Mouse (Mus musculus): ENCODE results near the gene Prdm12.

Prdm12 gene

DNA sequence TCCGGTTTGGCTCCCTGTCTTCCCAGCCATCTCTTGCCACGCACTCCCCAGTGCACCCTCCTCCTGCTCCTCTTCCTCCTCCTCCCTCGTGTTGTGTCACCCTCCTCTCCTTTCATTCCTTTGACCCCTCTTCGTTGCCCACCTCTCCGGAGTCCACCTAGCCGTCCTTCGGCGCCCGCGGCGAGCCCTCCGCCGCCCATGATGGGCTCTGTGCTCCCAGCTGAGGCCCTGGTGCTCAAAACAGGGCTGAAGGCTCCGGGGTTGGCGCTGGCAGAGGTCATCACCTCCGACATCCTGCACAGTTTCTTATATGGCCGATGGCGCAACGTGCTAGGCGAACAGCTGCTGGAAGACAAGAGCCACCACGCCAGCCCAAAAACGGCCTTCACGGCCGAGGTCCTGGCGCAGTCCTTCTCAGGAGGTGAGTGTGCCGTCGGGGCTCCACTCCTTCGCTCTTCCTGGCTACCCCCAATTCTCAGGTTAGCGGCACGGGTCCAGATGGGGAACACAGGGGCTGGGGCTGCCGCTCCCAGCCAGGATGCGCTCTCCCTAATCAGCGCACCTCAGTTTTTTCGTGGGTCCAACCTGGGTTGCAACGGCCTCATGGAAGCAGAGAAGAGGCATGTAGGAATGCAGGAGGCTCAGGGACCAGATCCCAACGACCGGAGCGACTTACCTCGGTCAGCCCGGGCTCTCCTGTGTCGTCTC, at the start of gene Prdm12:
Gene Prdm12, plus strand, starts transcription at position 137 of the 708 bp plus-strand sequence.
- peak; percentile 39 for DNase-seq (ENCODE audit: low read depth, low spot score)

DNA sequence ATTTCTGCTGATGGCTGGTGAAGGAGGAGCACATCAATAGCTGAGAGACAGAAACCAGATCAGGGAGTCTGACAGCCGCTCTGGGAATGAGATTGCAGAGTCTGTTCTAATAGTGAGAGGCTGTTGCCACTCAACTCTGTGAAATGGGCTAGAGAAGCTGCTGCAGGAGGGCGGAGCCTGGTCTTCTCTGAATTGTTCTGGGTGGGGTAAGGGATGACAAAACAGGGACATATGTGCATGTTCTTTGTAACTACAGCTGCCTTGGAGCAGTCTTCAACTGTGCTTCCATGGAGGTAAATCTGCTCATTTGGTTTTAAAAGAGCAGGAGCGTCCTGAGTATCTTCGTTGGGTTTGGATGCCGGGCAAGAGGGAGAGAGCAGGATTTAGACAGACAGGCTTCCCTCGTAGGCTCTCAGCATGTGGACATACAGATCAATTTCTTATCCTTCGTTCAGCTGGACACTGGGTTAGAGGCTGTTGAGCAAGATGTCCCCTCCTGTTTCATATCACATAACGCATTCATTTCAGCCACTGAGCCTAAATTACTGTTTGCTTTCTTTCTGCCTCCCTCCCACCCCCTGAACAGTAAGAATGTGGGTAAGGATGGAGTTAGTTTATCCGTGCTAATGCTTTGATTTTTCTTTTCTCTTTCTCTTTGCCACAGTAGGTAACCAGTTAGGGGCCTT, 47.9 kb upstream of the Prdm12 start:
- DNase-seq (ENCODE audit: low read depth, low spot score) = peak; percentile 33

DNA sequence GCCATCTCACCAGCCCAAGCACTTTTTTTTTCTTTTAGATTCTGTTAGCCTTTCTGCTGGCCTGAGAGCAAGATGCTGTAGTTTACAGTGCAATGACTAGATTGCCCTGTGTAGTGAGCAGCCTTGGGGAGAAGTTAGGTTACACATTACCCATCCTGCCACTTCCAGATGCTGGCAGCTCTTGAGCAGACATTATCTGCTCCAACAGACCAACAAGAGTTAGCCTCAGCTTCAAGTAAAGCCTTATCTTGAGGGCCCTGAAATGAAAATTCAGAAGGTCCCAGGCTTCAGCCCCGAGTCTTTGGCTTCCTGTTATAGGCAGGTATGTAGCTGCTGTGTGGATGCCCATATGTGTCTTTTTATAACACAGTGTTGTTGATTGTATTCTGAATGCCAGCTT, 32.3 kb upstream of the Prdm12 start:
- DNase-seq (ENCODE audit: low read depth, low spot score) = no peak

DNA sequence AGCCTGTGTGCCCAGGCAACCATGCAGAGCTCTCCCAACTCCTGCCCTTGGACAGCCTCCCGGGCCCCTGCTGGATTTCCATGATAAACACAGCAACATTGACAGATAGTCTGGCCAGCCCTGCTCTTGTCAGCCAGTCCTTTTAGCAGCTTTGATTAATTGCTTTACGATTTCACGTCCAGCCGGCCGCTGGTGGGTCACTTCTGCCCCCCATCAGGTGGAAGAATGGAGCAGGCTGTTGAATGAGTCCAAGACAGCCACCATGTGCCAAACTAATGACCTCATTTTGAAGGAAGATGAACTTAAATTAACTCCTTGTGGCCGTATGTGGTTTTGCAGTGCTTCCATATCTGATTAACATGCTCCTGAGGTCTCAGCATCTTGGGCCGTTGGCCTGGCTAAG, 30.0 kb upstream of the Prdm12 start:
- peak; percentile 33 for DNase-seq (ENCODE audit: low read depth, low spot score)

DNA sequence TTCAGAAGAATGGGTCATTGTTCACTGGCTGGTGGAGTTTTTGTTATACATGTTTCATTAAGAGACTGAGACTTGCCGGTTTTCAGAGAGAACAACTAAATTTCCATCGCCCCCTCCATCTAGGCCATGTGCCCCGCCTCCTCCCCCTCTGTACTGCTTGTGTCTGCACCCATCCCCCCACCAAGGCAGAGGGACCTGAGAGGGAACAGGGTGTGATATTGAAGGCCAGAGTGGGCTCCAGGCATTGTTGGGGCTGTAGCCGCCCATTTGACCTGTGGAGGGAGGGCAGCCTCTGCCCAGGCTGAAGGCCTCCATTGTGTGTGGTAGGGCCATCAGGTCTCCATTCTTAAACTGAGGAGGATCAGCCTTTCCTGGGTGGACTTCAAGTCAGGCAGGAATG, 28.9 kb upstream of the Prdm12 start:
- no peak for DNase-seq (ENCODE audit: low read depth, low spot score)

DNA sequence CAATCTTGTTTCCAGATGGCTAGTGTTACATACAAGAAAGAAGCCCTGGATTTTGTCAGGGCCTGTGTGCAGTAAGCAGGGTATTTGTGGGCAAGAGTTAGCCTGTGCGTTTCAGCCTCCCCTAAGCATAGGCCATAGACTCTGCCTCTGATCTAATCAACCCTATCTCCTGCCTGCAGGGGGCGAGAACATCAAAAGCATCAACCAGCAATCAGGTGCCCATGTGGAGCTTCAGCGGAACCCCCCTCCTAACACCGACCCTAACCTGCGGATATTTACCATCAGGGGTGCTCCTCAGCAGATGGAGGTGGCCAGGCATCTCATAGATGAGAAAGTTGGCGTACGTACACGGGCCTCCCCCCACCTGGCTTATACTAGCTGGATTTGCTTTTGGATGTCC, 28.4 kb upstream of the Prdm12 start:
- peak; percentile 56 for DNase-seq (ENCODE audit: low read depth, low spot score)

DNA sequence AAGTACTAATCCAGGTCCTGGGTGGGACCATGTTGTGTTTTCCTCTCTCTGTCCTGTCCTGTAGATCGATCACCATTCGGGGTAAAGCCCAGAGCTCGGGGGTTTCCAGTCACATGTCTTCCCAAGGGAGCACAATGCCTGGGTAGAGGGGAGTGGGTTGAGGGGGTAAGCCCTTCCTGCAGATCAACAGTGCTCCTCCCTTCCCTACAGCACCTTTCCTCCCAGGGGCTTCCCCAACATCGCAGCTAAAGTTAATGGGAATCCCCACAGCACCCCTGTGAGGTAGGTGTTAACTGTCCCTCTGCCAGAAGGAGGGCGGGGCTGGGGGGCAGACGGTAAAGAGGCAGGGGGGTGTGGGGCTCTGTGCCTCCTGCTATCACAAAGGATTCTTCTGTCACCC, 27.2 kb upstream of the Prdm12 start:
- no peak for DNase-seq (ENCODE audit: low read depth, low spot score)

DNA sequence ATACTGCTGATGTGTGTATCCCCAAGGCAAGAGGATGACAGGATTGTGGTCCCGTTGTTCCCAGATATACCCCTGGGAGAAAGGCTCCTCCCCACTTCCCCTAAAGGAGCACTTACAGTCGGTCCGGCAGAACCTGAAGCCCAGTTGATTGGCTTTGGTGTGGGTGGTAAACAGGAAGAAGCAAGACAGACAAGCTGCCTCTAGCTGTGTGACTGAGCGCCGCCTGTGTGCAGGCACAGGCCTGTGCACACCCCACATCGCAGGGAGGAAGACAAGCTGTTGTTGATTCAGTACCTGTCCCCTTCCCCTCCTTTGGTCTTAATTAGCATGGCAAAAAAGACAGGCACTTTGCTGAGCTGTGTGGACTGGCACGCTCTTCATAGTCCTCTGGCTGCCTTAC, 26.1 kb upstream of the Prdm12 start:
- no peak for DNase-seq (ENCODE audit: low read depth, low spot score)

DNA sequence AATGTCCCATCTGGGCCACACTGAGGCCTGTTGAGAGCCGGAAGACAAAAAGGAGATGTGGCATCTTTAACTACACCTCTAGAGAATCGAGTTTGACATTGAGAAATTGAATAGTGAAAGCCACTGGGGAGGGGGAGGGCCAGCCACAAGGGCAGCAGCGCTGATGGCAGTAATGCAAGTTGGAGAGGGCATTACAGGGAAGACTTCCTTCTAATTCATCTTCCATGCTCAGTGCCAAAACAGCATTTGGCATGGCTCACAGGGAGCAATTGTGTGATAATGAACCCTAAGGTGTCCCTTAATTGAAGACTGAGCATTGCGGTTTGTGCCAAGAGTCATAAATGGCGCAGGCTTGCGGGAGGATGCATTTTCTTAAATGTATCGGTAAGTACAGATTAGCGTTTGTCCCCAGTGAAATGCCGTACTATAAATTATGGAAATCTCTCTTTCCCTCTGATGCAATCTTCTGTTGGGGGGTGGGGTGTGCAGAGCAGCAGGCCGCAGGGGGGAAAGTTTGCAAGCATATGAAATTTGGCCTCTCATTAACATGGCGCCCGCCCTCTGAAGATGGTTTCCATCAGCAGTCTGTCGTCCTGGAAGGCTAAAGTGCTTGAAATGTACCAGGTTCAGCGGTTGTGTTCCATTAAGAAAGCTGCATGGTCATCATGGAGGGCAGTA, 21.2 kb upstream of the Prdm12 start:
- no peak for DNase-seq (ENCODE audit: low read depth, low spot score)

DNA sequence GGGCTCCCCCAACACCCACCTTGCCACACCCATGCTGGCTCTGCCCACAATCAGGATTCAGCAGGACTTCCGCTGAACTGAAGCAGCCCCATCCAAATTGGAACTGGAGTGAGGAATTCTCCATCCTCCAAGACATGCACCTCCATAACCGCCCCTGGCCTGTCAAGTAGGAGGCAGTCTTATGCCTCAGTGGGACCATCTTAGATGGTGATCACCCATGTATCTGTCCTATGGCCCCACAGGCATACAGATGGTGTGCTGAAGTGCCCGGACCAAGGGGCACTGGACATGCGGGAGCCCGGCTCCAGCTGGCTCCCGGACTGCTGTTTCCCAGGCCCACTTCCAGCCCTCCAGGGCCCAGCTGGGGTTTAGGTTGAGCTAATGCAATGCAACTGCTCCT, 20.6 kb upstream of the Prdm12 start:
- peak; percentile 41 for DNase-seq (ENCODE audit: low read depth, low spot score)

DNA sequence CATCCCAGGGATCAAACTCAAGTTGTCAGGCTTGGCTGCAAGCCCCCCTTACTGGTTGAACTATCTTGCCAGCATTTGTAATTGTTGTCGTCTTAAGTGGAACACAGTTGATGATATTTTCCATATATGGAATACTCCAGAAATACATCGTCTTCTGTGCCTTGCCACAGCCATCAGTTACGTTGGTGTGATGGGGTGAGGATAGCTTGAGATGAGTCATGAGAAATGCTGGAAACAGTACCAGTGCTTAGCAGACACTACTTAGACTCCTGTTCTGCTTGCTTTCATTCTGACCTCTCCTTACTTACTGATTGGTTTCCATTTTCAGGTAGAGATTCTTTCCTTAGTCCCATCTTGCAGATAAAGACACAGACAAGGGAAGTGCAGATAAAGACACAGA, 6.3 kb upstream of the Prdm12 start:
- no peak for DNase-seq (ENCODE audit: low read depth, low spot score)

DNA sequence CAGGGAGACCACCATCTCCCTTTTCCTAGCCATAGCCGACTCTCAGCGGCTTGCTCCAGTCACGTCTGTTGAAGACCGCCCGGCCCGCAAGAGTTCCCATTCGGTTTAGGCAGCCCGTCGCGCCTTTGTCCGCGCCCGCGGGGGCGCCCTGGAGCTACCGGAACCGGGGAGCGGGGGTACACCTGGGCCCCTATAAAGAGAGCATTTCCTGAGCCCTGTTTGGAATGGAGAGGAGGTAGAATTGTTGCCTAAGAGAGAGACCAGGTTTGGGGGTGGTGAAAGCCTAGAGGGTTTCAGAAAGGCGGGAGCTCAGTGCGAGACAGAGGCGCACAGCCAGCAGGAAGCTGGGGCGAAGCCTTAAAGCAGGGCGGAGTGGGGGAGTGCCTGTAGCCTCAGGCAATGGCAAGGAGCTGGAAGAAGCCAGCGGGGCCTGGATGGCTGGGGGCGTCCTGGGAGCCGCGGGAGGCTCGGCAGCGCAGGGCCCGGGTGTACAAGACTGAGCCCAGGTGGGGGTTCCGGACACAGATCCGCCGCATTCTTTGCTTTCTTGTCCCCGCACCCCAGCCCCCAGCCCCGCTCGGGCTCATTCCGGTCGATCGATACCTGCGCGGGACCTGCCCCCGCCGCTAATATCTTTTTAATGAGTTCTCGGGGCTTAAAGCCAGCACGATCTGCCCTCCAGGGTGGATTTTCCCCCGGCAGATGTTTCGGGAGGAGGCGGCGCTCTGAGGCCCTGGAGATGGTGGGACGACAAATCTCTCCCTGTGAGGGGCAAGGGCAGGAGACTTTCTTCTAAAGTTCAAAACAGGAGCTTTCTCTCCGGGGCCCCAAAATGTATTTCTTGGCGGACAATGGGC, 4.3 kb upstream of the Prdm12 start:
- DNase-seq (ENCODE audit: low read depth, low spot score) = peak; percentile 86

DNA sequence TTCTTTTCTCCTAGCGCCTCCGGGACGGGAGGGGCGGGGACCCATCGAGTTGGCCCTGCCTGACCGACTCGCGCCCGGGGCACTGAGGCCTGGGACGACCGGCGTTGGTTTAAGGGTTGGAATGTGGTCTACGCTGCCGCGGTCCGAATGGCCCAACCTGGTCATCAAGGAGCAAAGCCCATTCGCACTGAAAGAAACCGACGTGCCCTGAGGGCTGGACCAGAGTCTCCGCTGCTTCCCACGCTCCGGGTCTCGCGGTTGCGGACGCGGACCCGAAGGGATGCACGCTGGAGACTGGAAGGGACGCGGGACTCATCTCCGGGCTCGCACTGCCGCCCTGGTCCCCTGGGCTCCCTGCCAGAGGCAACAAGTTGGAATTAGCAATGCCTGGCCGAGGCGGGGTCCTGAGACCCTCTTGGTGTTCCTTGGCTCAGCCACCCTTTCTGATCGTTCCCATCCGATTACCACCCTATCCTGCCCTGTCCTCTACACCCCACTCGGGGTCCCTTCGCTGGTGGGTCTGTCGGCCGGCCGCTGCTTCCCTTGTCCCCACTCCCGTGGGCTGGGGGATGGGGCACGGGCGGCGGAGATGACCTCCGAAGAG, 3.6 kb upstream of the Prdm12 start:
- DNase-seq (ENCODE audit: low read depth, low spot score) = peak; percentile 21

DNA sequence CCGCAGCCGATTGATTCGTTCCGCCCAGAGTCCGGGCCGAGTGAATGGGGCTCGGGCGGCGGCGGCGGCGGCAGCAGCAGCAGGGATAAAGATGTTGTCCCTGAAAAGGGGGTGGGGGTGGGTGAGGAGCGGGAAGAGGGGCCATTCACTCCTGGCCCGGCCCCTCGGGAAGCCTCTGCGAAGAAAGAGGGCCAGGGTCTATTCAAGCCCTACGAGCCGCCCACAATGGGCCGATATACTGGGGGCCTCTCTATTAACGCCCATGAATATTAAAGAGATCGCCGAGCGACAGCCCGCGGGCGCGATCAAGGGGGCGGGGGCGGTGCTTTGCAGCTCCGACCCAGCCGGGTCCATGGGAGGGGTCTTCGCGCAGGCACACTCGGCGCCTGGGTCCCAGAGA, 3.1 kb upstream of the Prdm12 start:
- peak; percentile 48 for DNase-seq (ENCODE audit: low read depth, low spot score)

DNA sequence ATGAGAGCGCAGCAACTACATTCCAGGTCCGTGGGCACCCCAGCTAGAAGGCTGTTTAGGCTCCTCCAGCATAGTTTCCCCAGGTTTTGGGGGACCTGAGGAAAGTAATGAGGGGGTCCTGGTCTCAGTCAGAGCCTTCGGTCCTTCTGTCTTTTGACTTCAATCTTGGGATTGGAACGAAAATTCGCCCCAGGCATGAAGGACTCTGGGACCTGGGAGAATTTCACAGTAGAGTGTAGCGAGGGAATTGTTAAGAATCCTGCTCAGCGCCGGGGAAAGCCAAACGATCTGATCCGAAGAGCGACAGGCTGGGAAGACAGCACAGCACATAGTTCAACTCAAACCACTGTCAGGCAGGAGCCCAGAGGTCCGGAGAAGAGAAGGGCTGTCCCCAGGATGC, 2.5 kb upstream of the Prdm12 start:
- DNase-seq (ENCODE audit: low read depth, low spot score) = no peak

DNA sequence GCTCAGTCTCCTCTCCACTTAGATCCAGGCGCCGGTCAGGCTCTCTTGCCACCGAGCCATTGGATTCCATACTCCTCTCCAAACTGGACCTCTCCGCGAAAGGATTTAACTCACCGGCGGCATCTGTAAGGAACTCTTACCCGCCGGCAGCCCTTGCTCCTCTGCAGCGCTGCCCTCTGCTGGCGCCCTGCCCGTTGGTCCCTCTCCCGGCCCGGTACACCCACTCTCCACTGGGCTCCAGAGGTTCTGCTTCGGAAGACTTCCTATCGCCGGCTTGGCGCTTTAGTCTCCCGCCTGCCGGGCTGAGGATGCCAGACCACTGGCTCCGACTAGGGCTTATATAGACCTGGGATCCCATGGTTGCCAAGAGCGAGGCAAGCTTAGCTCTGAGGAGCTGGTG, 2.0 kb upstream of the Prdm12 start:
- DNase-seq (ENCODE audit: low read depth, low spot score) = peak; percentile 50

DNA sequence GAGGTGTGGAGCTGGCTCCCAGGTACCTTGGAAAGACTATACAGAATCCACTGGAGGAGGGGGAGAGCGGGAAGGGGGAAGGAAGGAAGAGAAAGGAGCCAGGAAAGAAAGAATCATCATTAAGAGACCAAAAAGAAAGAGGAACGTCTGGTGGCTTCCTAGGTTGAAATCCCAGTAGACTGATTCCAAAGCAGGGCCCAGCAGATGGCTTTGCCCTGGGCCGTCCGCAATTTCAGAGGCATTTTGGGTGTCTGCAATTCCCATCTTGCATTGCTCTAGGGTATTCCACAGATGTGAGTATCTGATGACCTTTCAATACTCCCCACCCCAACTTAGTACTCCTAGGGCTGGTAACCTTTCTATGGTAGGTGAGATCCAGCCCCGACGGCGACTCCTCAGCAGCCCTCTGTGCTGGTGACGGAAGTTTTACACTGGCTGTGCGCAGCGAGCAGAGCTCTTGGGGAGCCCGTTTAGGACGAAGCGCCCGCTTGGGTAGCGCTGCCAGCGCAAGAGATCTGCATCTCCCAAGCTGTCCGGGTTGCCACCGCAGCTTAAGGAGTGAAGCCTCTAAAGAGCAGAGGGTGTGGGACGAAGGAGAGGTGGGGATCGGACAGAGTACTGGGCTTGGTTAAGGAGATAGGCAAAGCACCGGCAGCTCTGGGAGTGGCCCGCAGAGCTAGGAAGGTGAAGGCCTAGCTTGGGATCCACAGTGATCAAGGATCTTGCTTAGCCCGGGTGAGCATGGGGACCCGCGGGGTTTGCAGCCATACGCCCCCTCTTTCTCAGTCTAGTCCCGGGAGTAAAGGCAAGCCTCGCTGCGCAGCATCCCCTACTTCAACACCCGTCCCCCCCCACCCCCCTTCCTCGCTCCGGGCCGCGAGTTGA, 1.0 kb upstream of the Prdm12 start:
- peak; percentile 67 for DNase-seq (ENCODE audit: low read depth, low spot score)

DNA sequence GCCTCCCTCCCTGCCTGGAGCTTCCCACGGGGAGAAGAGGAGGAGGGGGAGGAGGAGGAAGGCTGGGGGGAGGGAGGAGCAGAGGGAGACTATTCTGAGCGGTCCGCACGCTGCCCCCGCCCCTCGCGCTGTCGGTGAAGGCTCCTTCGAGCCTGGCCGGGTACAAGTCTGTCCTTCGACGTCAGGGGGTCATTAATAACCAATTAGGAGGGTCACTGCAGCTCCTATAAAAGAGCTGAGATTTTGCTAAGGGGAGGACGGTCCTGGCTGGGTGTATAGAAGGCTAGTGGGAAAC, 424 bp upstream of the Prdm12 start:
- DNase-seq (ENCODE audit: low read depth, low spot score) = no peak

DNA sequence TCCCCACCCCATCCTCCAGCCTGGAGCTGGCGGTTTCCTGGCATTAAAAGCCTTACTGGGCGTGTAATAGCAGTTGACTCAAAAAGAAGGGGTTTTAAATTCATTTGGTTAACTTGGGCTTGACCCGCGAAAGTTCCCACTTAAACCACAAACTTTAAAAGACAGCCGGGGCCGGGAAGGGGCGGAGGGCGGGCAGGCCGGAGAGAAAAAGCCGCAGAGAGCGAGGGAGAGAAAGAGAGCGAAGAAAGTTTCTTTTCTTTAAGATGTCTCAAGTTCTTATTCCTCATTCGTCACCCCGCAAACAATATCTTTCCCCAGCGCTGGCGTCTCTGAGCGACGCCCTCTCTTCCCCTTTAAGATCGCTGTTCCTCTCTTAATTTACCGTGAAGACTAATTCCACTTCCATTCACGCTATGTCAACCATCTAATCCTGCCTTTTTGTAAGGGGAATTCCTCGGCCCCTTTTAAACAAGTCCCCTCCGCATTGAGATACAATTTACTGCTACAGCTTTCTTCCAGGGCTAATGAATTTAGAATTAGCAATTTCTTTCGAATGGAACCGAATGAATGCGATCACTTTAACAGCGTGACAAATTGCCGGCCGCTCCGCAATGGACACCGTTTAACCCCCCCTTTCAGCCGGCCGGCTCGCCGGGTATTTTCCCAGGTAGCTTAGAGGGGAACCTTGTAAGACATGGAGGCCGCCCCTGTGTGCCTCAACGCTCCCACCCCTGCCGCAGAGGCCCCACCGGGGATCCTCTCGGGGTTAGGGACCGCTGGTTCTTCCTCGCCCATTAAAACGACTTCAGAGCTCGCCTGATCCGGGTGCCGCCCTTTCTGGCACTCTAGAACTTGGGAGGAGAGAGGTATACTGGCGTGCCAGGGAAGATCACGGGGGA, 1.0 kb downstream of the Prdm12 start:
- no peak for DNase-seq (ENCODE audit: low read depth, low spot score)

DNA sequence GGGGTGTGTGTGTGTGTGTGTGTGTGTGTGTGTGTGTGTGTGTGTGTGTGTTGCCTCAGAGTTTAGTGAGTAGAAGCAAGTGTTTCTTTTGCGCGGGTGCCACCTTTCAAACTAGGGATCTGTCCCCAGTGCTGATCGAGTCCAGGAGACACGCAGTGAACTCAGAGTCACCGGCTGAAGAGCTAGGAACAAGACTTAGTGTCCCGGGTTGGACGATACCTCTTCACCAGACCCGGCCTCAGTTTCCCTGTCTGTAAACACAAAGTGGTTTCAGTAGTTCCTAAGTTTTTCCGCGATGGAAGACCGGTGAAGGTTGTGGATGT, 1.6 kb downstream of the Prdm12 start:
- peak; percentile 61 for DNase-seq (ENCODE audit: low read depth, low spot score)

Data from ES-CJ7 (cell line).